Mouse (Mus musculus): ENCODE measurements around the gene Nos3.

Gene Nos3

GRCm38 (mm10) chr5:24399686-24400085 is 35.1 kb downstream of the Nos3 start:
- no peak for DNase-seq (ENCODE audit: low spot score in 2 of 2)

- DNase-seq (ENCODE audit: low spot score in 2 of 2): no peak
Measured at GRCm38 (mm10) chr5:24400362-24400761, 35.8 kb downstream of the Nos3 start.

- DNase-seq (ENCODE audit: low spot score in 2 of 2): no peak
Measured at GRCm38 (mm10) chr5:24400911-24401605, 36.4 kb downstream of the Nos3 start.

GRCm38 (mm10) chr5:24401969-24402368 is 37.4 kb downstream of the Nos3 start:
- no peak for DNase-seq (ENCODE audit: low spot score in 2 of 2)

- no peak for DNase-seq (ENCODE audit: low spot score in 2 of 2)
Measured at GRCm38 (mm10) chr5:24404594-24405360, 40.2 kb downstream of the Nos3 start.

GRCm38 (mm10) chr5:24405389-24405876 is 40.8 kb downstream of the Nos3 start:
- no peak for DNase-seq (ENCODE audit: low spot score in 2 of 2)

GRCm38 (mm10) chr5:24408651-24409050 is 44.0 kb downstream of the Nos3 start:
- DNase-seq (ENCODE audit: low spot score in 2 of 2): no peak

- no peak for DNase-seq (ENCODE audit: low spot score in 2 of 2)
Measured at GRCm38 (mm10) chr5:24409466-24409865, 44.9 kb downstream of the Nos3 start.

- no peak for DNase-seq (ENCODE audit: low spot score in 2 of 2)
Measured at GRCm38 (mm10) chr5:24412063-24412462, 47.5 kb downstream of the Nos3 start.

- DNase-seq (ENCODE audit: low spot score in 2 of 2): no peak
Measured at GRCm38 (mm10) chr5:24413042-24413693, 48.6 kb downstream of the Nos3 start, which contains the start of gene Asic3. Asic3 (plus strand) TSS chr5:24413392.

GRCm38 (mm10) chr5:24413938-24414337 is 49.3 kb downstream of the Nos3 start:
- DNase-seq (ENCODE audit: low spot score in 2 of 2): no peak

- DNase-seq (ENCODE audit: low spot score in 2 of 2): peak in 1 of 2 experiments; percentile 40
Measured at GRCm38 (mm10) chr5:24416222-24416736, 51.7 kb downstream of the Nos3 start.

GRCm38 (mm10) chr5:24417587-24417986 is 53.0 kb downstream of the Nos3 start:
- no peak for DNase-seq (ENCODE audit: low spot score in 2 of 2)

- no peak for DNase-seq (ENCODE audit: low spot score in 2 of 2)
Measured at GRCm38 (mm10) chr5:24420381-24420780, 55.8 kb downstream of the Nos3 start.

GRCm38 (mm10) chr5:24423129-24424003 is 58.8 kb downstream of the Nos3 start, which contains the start of the genes Cdk5 and Slc4a2:
Cdk5 (minus strand) TSS chr5:24423530.
Slc4a2 (plus strand) TSS chr5:24423837.
- peak; percentile 97 to 98 for DNase-seq (ENCODE audit: low spot score in 2 of 2)

GRCm38 (mm10) chr5:24424004-24424781 is 59.6 kb downstream of the Nos3 start:
- peak in 1 of 2 experiments; percentile 39 for DNase-seq (ENCODE audit: low spot score in 2 of 2)

GRCm38 (mm10) chr5:24424861-24425411 is 60.3 kb downstream of the Nos3 start:
- DNase-seq (ENCODE audit: low spot score in 2 of 2): peak; percentile 84 to 88

- peak in 1 of 2 experiments; percentile 66 for DNase-seq (ENCODE audit: low spot score in 2 of 2)
Measured at GRCm38 (mm10) chr5:24425421-24426036, 60.9 kb downstream of the Nos3 start.

GRCm38 (mm10) chr5:24426037-24426432 is 61.4 kb downstream of the Nos3 start:
- DNase-seq (ENCODE audit: low spot score in 2 of 2): no peak

Measured in urinary bladder, postnatal 4 days (tissue).